Mouse (Mus musculus) midbrain, embryonic 14.5 days (tissue): ENCODE data around the gene Adcy7. TPM values are rescaled to one million over a fixed set of nuclear protein-coding genes. Genes with fewer than 3 reads are reported as not detected.

Experiments
- ATAC-seq: fragments of 200-750 bp; cut with Nextera tagmentation; 2 replicates; pipeline ENCODE4 v1.8.0; 2017; ENCODE audit warnings: moderate number of reproducible peaks, moderate library complexity; ENCODE audit not compliant: low FRiP score, low TSS enrichment
- DNase-seq: peaks from one replicate; pipeline ENCODE4 v3.0.0-alpha.2; 2015
- H3K27ac ChIP-seq: fragments of 300-500 bp; sonication (generic); replicated peaks from 2 replicates; pipeline ENCODE4 v1.5.1; 2014; ENCODE audit warnings: mild to moderate bottlenecking, low read depth, low read length, moderate library complexity
- H3K27me3 ChIP-seq: fragments of 300-500 bp; sonication (generic); 2 replicates; pipeline ENCODE4 v1.6.1; 2014; ENCODE audit warnings: low read length, control low read depth, mixed read lengths; ENCODE audit not compliant: control insufficient read depth, insufficient read depth
- H3K36me3 ChIP-seq: fragments of 300-500 bp; sonication (generic); 2 replicates; pipeline ENCODE4 v1.6.1; 2014; ENCODE audit warnings: low read length, control low read depth; ENCODE audit not compliant: control insufficient read depth, insufficient read depth
- H3K4me1 ChIP-seq: fragments of 300-500 bp; sonication (generic); 2 replicates; pipeline ENCODE4 v1.6.1; 2014; ENCODE audit warnings: mild to moderate bottlenecking, antibody characterized with exemption, low read length, control low read depth; ENCODE audit not compliant: control insufficient read depth, insufficient read depth
- H3K4me2 ChIP-seq: fragments of 300-500 bp; sonication (generic); 2 replicates; pipeline ENCODE4 v1.6.1; 2014; ENCODE audit warnings: mild to moderate bottlenecking, low read length, moderate library complexity
- H3K4me3 ChIP-seq: fragments of 300-500 bp; sonication (generic); replicated peaks from 2 replicates; pipeline ENCODE4 v1.5.1; 2014; ENCODE audit warnings: low read depth, low read length
- H3K9ac ChIP-seq: fragments of 300-500 bp; sonication (generic); replicated peaks from 2 replicates; pipeline ENCODE4 v1.6.1; 2014; ENCODE audit warnings: mild to moderate bottlenecking, low read length, moderate library complexity
- H3K9me3 ChIP-seq: fragments of 300-500 bp; sonication (generic); 2 replicates; pipeline ENCODE4 v1.6.1; 2016; ENCODE audit warnings: low read length, control low read depth, mixed read lengths; ENCODE audit not compliant: control insufficient read depth
- WGBS: fragments of 180-500 bp; shearing (Covaris S2); extraction: QIAGEN DNeasy Blood & Tissue Kit; methylation state at CpG from one replicate; pipeline ENCODE4 v1.1.7; 2014; 5-methylcytosine and 5-hydroxymethylcytosine counted together
- polyA plus RNA-seq: library from polyadenylated mRNA; unstranded; fragments of >200 nt; fragmentation: Nextera tagmentation; extraction: Ambion mirVana; gene quantifications from 2 replicates; pipeline ENCODE4 v1.2.1, GENCODE M21; 2014

Adcy7 gene
- polyA plus RNA-seq, 1 experiment from 2014 or later: 2.6 TPM

- Histone ChIP-seq H3K36me3 (peaks cover 56% of the 10 kb centered on the region), H3K4me3 (no peak overlapping the region), H3K27me3 (no peaks in the 10 kb centered on the region), H3K4me2 (no peak overlapping the region), H3K4me1 (no peaks in the 10 kb centered on the region), H3K9ac (no peak overlapping the region), H3K27ac (no peak overlapping the region), H3K9me3 (no peaks in the 10 kb centered on the region)
- ATAC-seq (no peak), DNase-seq (no peak)
- WGBS: 97% methylated on average over 12 of the region's 12 CpGs
These were observed 54.1 kb downstream of the Adcy7 start for GRCm38 (mm10) chr8:88326328-88326727.

- DNase-seq (no peak), ATAC-seq (no peak)
- H3K9me3 ChIP-seq: no peaks in the 10 kb centered on the region
- peaks cover 79% of the 10 kb centered on the region for H3K36me3 ChIP-seq
- no peak overlapping the region for H3K4me3 ChIP-seq
- H3K27ac ChIP-seq: no peak overlapping the region
- H3K4me2 ChIP-seq: no peak overlapping the region
- 80% methylated on average over 6 of the region's 6 CpGs for WGBS
- H3K4me1 ChIP-seq: no peaks in the 10 kb centered on the region
- H3K9ac ChIP-seq: no peak overlapping the region
- no peaks in the 10 kb centered on the region for H3K27me3 ChIP-seq
These were observed 56.5 kb downstream of the Adcy7 start for GRCm38 (mm10) chr8:88328689-88329088.

- Histone ChIP-seq H3K9me3 (no peaks in the 10 kb centered on the region), H3K4me1 (no peaks in the 10 kb centered on the region), H3K4me2 (no peak overlapping the region), H3K9ac (no peak overlapping the region), H3K4me3 (no peak overlapping the region), H3K27me3 (no peaks in the 10 kb centered on the region), H3K27ac (no peak overlapping the region), H3K36me3 (peaks cover 87% of the 10 kb centered on the region)
- DNase-seq (no peak), ATAC-seq (no peak)
- 99% methylated on average over 3 of the region's 3 CpGs for WGBS
These were observed 58.6 kb downstream of the Adcy7 start for GRCm38 (mm10) chr8:88330816-88331215.

GRCm38 (mm10) chr8:88334384-88334783 lies 62.2 kb downstream of the Adcy7 start:
- no peaks in the 10 kb centered on the region for H3K4me1 ChIP-seq
- ATAC-seq (no peak), DNase-seq (no peak)
- H3K4me2 ChIP-seq: no peak overlapping the region
- H3K36me3 ChIP-seq: peaks cover 82% of the 10 kb centered on the region
- H3K27ac ChIP-seq: no peak overlapping the region
- H3K27me3 ChIP-seq: no peaks in the 10 kb centered on the region
- 96% methylated on average over 2 of the region's 2 CpGs for WGBS
- no peak overlapping the region for H3K9ac ChIP-seq
- no peak overlapping the region for H3K4me3 ChIP-seq
- H3K9me3 ChIP-seq: no peaks in the 10 kb centered on the region

GRCm38 (mm10) chr8:88334975-88335374 lies 62.8 kb downstream of the Adcy7 start:
- Histone ChIP-seq H3K4me3 (no peak overlapping the region), H3K4me2 (no peak overlapping the region), H3K9ac (no peak overlapping the region), H3K36me3 (peaks cover 82% of the 10 kb centered on the region), H3K4me1 (no peaks in the 10 kb centered on the region), H3K27ac (no peak overlapping the region), H3K9me3 (no peaks in the 10 kb centered on the region), H3K27me3 (no peaks in the 10 kb centered on the region)
- ATAC-seq (no peak), DNase-seq (no peak)
- 90% methylated on average over 3 of the region's 3 CpGs for WGBS

GRCm38 (mm10) chr8:88339221-88339620 lies 67.0 kb downstream of the Adcy7 start:
- Histone ChIP-seq H3K4me3 (no peak overlapping the region), H3K9ac (no peak overlapping the region), H3K4me2 (no peak overlapping the region), H3K27me3 (no peaks in the 10 kb centered on the region), H3K36me3 (peaks cover 91% of the 10 kb centered on the region), H3K4me1 (no peaks in the 10 kb centered on the region), H3K27ac (no peak overlapping the region), H3K9me3 (no peaks in the 10 kb centered on the region)
- DNase-seq: peak; percentile 30
- WGBS: 46% methylated on average over 3 of the region's 3 CpGs
- ATAC-seq: no peak

- 93% methylated on average over 2 of the region's 2 CpGs for WGBS
- H3K9me3 ChIP-seq: no peaks in the 10 kb centered on the region
- no peak overlapping the region for H3K4me2 ChIP-seq
- no peak overlapping the region for H3K9ac ChIP-seq
- peaks cover 91% of the 10 kb centered on the region for H3K36me3 ChIP-seq
- no peaks in the 10 kb centered on the region for H3K4me1 ChIP-seq
- no peak for ATAC-seq
- no peak overlapping the region for H3K4me3 ChIP-seq
- DNase-seq: no peak
- H3K27me3 ChIP-seq: no peaks in the 10 kb centered on the region
- H3K27ac ChIP-seq: no peak overlapping the region
These were observed 67.9 kb downstream of the Adcy7 start for GRCm38 (mm10) chr8:88339887-88340695.

GRCm38 (mm10) chr8:88342026-88342425 lies 69.8 kb downstream of the Adcy7 start:
- H3K4me3 ChIP-seq: no peak overlapping the region
- no peaks in the 10 kb centered on the region for H3K4me1 ChIP-seq
- no peak for ATAC-seq
- no peaks in the 10 kb centered on the region for H3K9me3 ChIP-seq
- H3K9ac ChIP-seq: no peak overlapping the region
- no peak for DNase-seq
- WGBS: 88% methylated on average over 4 of the region's 4 CpGs
- H3K27ac ChIP-seq: no peak overlapping the region
- H3K36me3 ChIP-seq: peaks cover 92% of the 10 kb centered on the region
- no peak overlapping the region for H3K4me2 ChIP-seq
- no peaks in the 10 kb centered on the region for H3K27me3 ChIP-seq

- Histone ChIP-seq H3K36me3 (peaks cover 90% of the 10 kb centered on the region), H3K27ac (no peak overlapping the region), H3K9ac (no peak overlapping the region), H3K27me3 (no peaks in the 10 kb centered on the region), H3K4me1 (no peaks in the 10 kb centered on the region), H3K4me3 (no peak overlapping the region), H3K4me2 (no peak overlapping the region), H3K9me3 (no peaks in the 10 kb centered on the region)
- no peak for ATAC-seq
- WGBS: 89% methylated on average over 2 of the region's 2 CpGs
- no peak for DNase-seq
These were observed 76.8 kb downstream of the Adcy7 start for GRCm38 (mm10) chr8:88349046-88349445.
